Mouse (Mus musculus) hindbrain, embryonic 14.5 days (tissue): ENCODE measurements around the gene Olfr601. TPM values are rescaled to one million over a fixed set of nuclear protein-coding genes. Genes with fewer than 3 reads are reported as not detected.

Experiments used
- polyA plus RNA-seq: library from polyadenylated mRNA; unstranded; fragments of >200 nt; fragmentation: Nextera tagmentation; extraction: Ambion mirVana; gene quantifications from 2 replicates; pipeline ENCODE4 v1.2.1, GENCODE M21; 2014

The Olfr601 gene
- polyA plus RNA-seq, 1 experiment from 2014 or later = not detected

Other genes starting within 250 kb of the Olfr601 start
- not detected in 2 replicates for gene Olfr586, start 237.0 kb downstream of the Olfr601 start, polyA plus RNA-seq
- gene Olfr588-ps1, start 221.8 kb downstream of the Olfr601 start, polyA plus RNA-seq = not detected in 2 replicates
- gene Olfr589, start 206.3 kb downstream of the Olfr601 start, polyA plus RNA-seq = not detected in 2 replicates
- gene Olfr591, start 184.3 kb downstream of the Olfr601 start, polyA plus RNA-seq = not detected in 2 replicates
- gene Olfr592, start 177.9 kb downstream of the Olfr601 start, polyA plus RNA-seq = not detected in 2 replicates
- gene Olfr593, start 150.8 kb downstream of the Olfr601 start, polyA plus RNA-seq = not detected in 2 replicates
- gene Olfr594, start 145.7 kb downstream of the Olfr601 start, polyA plus RNA-seq = 0.07 TPM in 1 of 2 replicates, not detected in the other
- gene Usp17ld, start 110.2 kb downstream of the Olfr601 start, polyA plus RNA-seq = not detected in 2 replicates
- not detected in 2 replicates for gene Olfr596, start 57.0 kb downstream of the Olfr601 start, polyA plus RNA-seq
- not detected in 2 replicates for gene Olfr597, start 46.3 kb downstream of the Olfr601 start, polyA plus RNA-seq
- not detected in 2 replicates for gene Olfr598, start 39.1 kb downstream of the Olfr601 start, polyA plus RNA-seq
- gene Olfr599, start 26.7 kb downstream of the Olfr601 start, polyA plus RNA-seq = not detected in 2 replicates
- not detected in 2 replicates for gene Olfr600, start 13.0 kb downstream of the Olfr601 start, polyA plus RNA-seq
- gene Olfr603, start 23.5 kb upstream of the Olfr601 start, polyA plus RNA-seq = not detected in 2 replicates
- not detected in 2 replicates for gene Usp17lc, start 52.4 kb upstream of the Olfr601 start, polyA plus RNA-seq
- gene Olfr605, start 82.8 kb upstream of the Olfr601 start, polyA plus RNA-seq = not detected in 2 replicates
- not detected in 2 replicates for gene Olfr606, start 86.4 kb upstream of the Olfr601 start, polyA plus RNA-seq
- gene Olfr607, start 101.5 kb upstream of the Olfr601 start, polyA plus RNA-seq = not detected in 2 replicates
- gene Olfr608, start 107.2 kb upstream of the Olfr601 start, polyA plus RNA-seq = not detected in 2 replicates
- not detected in 2 replicates for gene Olfr609, start 135.4 kb upstream of the Olfr601 start, polyA plus RNA-seq
- not detected in 2 replicates for gene Olfr610, start 149.5 kb upstream of the Olfr601 start, polyA plus RNA-seq
- not detected in 2 replicates for gene Olfr611, start 158.2 kb upstream of the Olfr601 start, polyA plus RNA-seq
- not detected in 2 replicates for gene Olfr612, start 180.1 kb upstream of the Olfr601 start, polyA plus RNA-seq
- gene Olfr613, start 185.4 kb upstream of the Olfr601 start, polyA plus RNA-seq = not detected in 2 replicates
- gene Olfr615, start 193.4 kb upstream of the Olfr601 start, polyA plus RNA-seq = not detected in 2 replicates
- not detected in 2 replicates for gene Olfr616, start 206.5 kb upstream of the Olfr601 start, polyA plus RNA-seq
- gene Olfr617, start 210.4 kb upstream of the Olfr601 start, polyA plus RNA-seq = not detected in 2 replicates
- gene Olfr618, start 227.4 kb upstream of the Olfr601 start, polyA plus RNA-seq = 0.21 TPM in 1 of 2 replicates, not detected in the other
- not detected in 2 replicates for gene Olfr619, start 237.9 kb upstream of the Olfr601 start, polyA plus RNA-seq
- not detected in 2 replicates for gene Olfr620, start 249.9 kb upstream of the Olfr601 start, polyA plus RNA-seq